Mouse (Mus musculus) embryonic facial prominence, embryonic 13.5 days (tissue): Measurements from ENCODE around the gene Ofd1. TPM values are rescaled to one million over a fixed set of nuclear protein-coding genes. Genes with fewer than 3 reads are reported as not detected.

Experiments
- ATAC-seq: fragments of 200-750 bp; cut with Nextera tagmentation; 2 replicates; pipeline ENCODE4 v1.8.0; 2017; ENCODE audit warnings: low read depth; ENCODE audit not compliant: insufficient number of reproducible peaks, insufficient read depth, low FRiP score, low TSS enrichment
- H3K27ac ChIP-seq: fragments of 300-500 bp; sonication (generic); 2 replicates; pipeline ENCODE4 v1.5.1; 2015; ENCODE audit warnings: moderate library complexity, mild to moderate bottlenecking, inconsistent platforms
- H3K27me3 ChIP-seq: fragments of 300-500 bp; sonication (generic); 2 replicates; pipeline ENCODE4 v1.6.1; 2015; ENCODE audit warnings: mild to moderate bottlenecking, inconsistent platforms
- H3K36me3 ChIP-seq: fragments of 300-500 bp; sonication (generic); 2 replicates; pipeline ENCODE4 v1.6.1; 2015; ENCODE audit warnings: mild to moderate bottlenecking, inconsistent platforms
- H3K4me1 ChIP-seq: fragments of 300-500 bp; sonication (generic); 2 replicates; pipeline ENCODE4 v1.6.1; 2015; ENCODE audit warnings: inconsistent platforms
- H3K4me2 ChIP-seq: fragments of 300-500 bp; sonication (generic); 2 replicates; pipeline ENCODE4 v1.6.1; 2015; ENCODE audit warnings: moderate library complexity, mild to moderate bottlenecking, inconsistent platforms
- H3K4me3 ChIP-seq: fragments of 300-500 bp; sonication (generic); 2 replicates; pipeline ENCODE4 v1.5.1; 2015; ENCODE audit warnings: mild to moderate bottlenecking, inconsistent platforms
- H3K9ac ChIP-seq: fragments of 300-500 bp; sonication (generic); 2 replicates; pipeline ENCODE4 v1.6.1; 2015; ENCODE audit warnings: mild to moderate bottlenecking, inconsistent platforms
- H3K9me3 ChIP-seq: fragments of 300-500 bp; sonication (generic); 2 replicates; pipeline ENCODE4 v1.6.1; 2016; ENCODE audit warnings: inconsistent platforms
- WGBS: fragments of 180-500 bp; shearing (Covaris S2); methylation state at CpG from one replicate; pipeline ENCODE4 v1.1.7; 2015; ENCODE audit warnings: mixed read lengths; 5-methylcytosine and 5-hydroxymethylcytosine counted together
- polyA plus RNA-seq: library from polyadenylated mRNA; unstranded; fragments of >200 nt; fragmentation: Nextera tagmentation; extraction: Ambion mirVana; gene quantifications from 2 replicates; pipeline ENCODE4 v1.2.1, GENCODE M21; 2015

Ofd1 gene
- polyA plus RNA-seq, 1 experiment from 2014 or later = 8.2 TPM

DNA sequence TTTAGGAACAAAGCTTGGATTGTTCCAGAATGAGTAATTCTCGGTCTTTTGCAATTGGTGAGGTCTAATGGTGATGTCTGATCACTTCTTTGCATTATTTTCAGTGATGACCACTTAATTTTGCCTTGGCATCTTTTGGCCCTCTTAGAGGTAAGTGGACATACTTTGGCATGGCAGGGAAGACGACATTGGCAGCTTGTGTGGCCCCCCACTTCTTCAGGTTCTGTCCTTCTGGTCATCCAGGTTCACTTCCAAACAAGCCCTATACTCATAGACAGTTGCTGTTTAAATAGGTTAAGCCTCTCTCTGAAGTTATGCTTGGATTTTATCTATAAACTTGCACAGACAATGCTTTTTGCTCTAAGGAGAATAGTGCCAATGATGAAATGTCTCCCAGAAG, 81.5 kb downstream of the Ofd1 start:
- Histone ChIP-seq H3K36me3 (no peaks in the 10 kb centered on the region), H3K4me1 (no peaks in the 10 kb centered on the region), H3K4me2 (no peak overlapping the region), H3K4me3 (no peak overlapping the region), H3K9me3 (no peaks in the 10 kb centered on the region), H3K9ac (no peak overlapping the region), H3K27me3 (peaks cover 34% of the 10 kb centered on the region), H3K27ac (no peak overlapping the region)
- 68% methylated on average over 2 of the region's 2 CpGs for WGBS
- no peak for ATAC-seq

DNA sequence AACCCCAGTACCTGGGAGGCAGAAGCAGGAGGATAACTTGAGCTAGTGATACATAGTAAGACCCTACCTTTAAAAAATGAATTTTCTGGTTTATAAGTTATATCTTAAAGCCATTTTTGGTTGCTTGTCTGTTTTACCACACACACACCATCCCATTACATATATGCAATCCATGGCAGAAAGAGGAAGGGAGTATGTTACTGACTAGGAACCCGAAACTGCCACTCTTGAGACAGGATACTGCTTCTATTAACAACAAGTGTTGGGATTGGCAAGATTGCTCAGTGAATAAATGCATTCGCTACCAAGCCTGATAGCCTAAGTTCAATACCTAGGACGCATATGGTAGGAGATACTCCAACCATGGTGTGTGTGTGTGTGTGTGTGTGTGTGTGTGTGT, 84.2 kb downstream of the Ofd1 start:
- no peak overlapping the region for H3K27ac ChIP-seq
- no peaks in the 10 kb centered on the region for H3K4me1 ChIP-seq
- H3K4me3 ChIP-seq = no peak overlapping the region
- WGBS = 84% methylated on average over 3 of the region's 3 CpGs
- H3K9ac ChIP-seq = no peak overlapping the region
- peaks cover 34% of the 10 kb centered on the region for H3K27me3 ChIP-seq
- no peak for ATAC-seq
- no peaks in the 10 kb centered on the region for H3K36me3 ChIP-seq
- no peak overlapping the region for H3K4me2 ChIP-seq
- no peaks in the 10 kb centered on the region for H3K9me3 ChIP-seq

DNA sequence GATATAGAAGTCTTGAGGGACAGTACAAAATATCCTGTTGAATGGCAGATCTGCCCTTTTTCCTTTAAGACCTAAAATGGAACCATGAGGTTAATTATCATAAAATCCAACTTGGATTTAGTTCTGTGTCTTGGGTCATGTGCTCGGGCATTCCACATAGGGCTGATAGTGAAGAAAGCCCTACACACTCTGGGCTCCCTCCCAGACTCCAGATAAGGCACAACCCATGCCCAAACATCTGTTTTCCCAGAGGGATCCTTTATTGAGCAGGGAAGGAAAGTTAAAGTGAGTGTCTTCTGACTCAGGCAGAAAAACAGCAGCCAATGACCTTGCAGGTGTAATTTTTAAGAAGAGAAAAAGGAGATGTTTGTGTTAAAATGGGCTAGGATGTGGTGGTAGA, 85.6 kb downstream of the Ofd1 start:
- Histone ChIP-seq H3K9me3 (no peaks in the 10 kb centered on the region), H3K27me3 (peaks cover 33% of the 10 kb centered on the region), H3K36me3 (no peaks in the 10 kb centered on the region), H3K4me1 (no peaks in the 10 kb centered on the region), H3K27ac (no peak overlapping the region), H3K9ac (no peak overlapping the region), H3K4me3 (no peak overlapping the region), H3K4me2 (no peak overlapping the region)
- WGBS = 73% methylated on average over 1 of the region's 1 CpGs
- no peak for ATAC-seq

DNA sequence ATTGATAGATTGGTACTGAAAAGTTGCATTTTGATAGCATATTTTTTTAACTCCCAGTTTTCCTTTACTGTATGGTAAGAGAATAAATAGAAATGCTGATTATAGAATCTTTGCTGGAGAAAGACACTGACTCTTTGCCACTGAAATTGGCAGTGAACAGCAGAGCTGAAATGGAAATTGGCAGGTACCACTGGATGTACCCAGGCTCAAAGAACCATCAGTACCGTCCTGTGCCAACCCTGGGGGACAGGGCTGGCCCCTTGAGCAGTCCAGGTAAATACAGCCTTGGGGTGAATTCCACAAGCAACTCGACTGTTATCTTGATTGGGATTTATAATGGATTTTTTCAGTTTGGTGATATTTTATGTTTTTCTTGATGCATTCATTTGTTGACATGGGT, 87.1 kb downstream of the Ofd1 start:
- H3K4me3 ChIP-seq = no peak overlapping the region

DNA sequence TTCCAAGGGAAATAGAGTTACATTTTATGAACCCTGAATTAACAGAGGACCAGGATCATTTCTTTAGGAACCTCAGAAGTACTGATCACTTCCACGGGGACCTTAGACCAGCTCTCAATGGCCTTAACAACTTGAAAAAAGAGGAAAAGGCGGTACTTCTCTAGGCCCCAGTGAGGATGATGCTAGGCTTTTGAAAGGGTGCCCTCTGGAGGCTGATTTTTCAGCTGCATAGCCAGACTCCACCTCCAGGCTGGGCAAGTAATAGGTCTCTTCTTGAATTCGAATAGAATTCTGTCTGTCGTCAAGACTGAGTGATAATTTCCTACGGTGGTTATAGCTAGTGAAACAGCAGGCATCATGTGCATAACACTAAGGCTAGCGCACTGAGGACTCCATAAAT, 88.7 kb downstream of the Ofd1 start:
- no peak for ATAC-seq
- H3K36me3 ChIP-seq = no peaks in the 10 kb centered on the region
- no peaks in the 10 kb centered on the region for H3K4me1 ChIP-seq
- no peaks in the 10 kb centered on the region for H3K9me3 ChIP-seq
- H3K27ac ChIP-seq = no peak overlapping the region
- peaks cover 39% of the 10 kb centered on the region for H3K27me3 ChIP-seq
- WGBS = 25% methylated on average over 6 of the region's 6 CpGs
- H3K4me3 ChIP-seq = no peak overlapping the region
- no peak overlapping the region for H3K4me2 ChIP-seq
- no peak overlapping the region for H3K9ac ChIP-seq

More for the DNA sequence above, 87.1 kb downstream of the Ofd1 start:
- H3K4me1 ChIP-seq = no peaks in the 10 kb centered on the region
- no peak overlapping the region for H3K9ac ChIP-seq
- H3K9me3 ChIP-seq = no peaks in the 10 kb centered on the region
- H3K36me3 ChIP-seq = no peaks in the 10 kb centered on the region
- no peak overlapping the region for H3K4me2 ChIP-seq
- 58% methylated on average over 2 of the region's 2 CpGs for WGBS
- H3K27ac ChIP-seq = no peak overlapping the region
- no peak for ATAC-seq
- peaks cover 34% of the 10 kb centered on the region for H3K27me3 ChIP-seq

DNA sequence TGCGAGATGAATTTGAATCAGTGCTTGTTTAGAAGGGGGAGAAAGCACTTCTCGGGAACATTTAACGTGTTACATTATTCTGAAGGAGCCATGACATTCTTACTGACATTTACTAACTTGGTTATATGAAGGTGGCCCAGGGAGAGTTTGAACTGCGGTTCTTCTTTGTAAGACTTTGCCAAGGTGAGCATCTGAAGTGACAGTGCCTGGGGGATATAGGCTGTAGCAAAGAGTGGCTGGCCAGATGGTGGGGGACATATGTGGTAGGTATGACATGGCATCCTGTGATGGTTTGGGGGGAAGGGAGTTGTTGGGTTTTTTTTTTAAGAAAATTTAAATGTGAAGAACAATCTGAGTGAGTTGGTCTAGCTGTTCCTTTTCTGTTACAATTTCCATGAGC, 91.9 kb downstream of the Ofd1 start:
- WGBS = 60% methylated on average over 4 of the region's 4 CpGs
- no peaks in the 10 kb centered on the region for H3K9me3 ChIP-seq
- ATAC-seq = no peak
- no peak overlapping the region for H3K9ac ChIP-seq
- H3K27me3 ChIP-seq = peaks cover 23% of the 10 kb centered on the region; the same call in 1 of the 2 replicates
- H3K4me1 ChIP-seq = no peaks in the 10 kb centered on the region
- H3K36me3 ChIP-seq = no peaks in the 10 kb centered on the region
- H3K4me2 ChIP-seq = no peak overlapping the region; the same call in 1 of the 2 replicates
- H3K27ac ChIP-seq = no peak overlapping the region
- no peak overlapping the region for H3K4me3 ChIP-seq

DNA sequence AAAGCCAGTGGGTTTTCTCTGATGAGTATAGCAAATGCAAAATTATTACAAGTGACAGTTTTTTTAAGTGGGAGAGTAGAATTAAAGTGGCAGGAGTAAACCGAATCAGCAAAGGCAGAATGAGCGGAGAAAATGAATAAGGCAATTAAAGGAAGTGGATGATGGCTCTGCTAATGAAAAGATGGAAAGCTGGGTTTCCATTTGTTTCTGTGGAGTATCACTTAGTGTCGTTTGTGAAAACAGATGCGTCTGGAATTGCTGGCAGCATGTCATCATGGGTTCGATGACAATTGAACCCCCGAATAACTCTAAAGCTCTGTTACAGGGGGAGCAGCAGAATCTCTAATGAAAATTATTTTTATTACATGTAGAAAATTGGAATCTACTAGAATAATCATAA, 92.4 kb downstream of the Ofd1 start:
- Histone ChIP-seq H3K9ac (no peak overlapping the region), H3K36me3 (no peaks in the 10 kb centered on the region), H3K27ac (no peak overlapping the region), H3K4me2 (no peak overlapping the region; the same call in 1 of the 2 replicates), H3K4me3 (no peak overlapping the region), H3K4me1 (no peaks in the 10 kb centered on the region), H3K27me3 (peaks cover 26% of the 10 kb centered on the region; the same call in 1 of the 2 replicates), H3K9me3 (no peaks in the 10 kb centered on the region)
- ATAC-seq = no peak
- WGBS = 62% methylated on average over 6 of the region's 6 CpGs

DNA sequence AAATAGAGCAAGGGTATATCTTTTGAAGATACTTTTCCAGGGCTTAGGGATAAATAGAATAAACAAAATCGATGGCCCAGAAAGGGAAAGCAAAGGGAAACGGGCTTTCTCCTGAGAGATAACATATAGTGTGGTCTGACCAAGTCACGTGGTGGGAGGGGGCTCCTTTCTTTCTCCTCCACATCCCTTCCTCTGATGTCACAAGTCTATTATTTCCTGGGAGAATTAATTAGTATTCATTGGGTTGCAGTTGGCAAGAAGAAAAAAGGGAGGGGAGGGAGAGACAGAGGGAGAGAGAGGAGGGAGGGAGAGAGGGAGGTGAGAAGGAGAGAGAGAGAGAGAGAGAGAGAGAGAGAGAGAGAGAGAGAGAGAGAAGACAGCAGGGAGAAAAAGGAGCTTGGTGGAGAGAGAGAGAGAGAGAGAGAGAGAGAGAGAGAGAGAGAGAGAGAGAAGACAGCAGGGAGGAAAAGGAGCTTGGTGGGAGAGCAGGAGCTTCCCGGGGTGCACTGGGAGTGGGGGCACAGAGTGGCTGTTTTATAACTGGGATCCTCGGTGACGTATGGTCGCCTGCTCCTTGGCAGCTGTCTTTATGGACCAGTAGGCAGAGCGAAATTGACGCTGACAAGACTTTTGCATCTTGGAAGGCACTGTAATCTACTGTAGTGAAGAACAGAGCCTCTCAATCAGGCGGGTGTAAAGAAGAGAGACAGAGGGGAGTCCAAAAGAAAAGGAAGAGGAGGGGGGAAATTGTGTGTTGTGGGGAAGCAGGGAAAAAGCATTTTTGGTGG, 96.1 kb downstream of the Ofd1 start:
- Histone ChIP-seq H3K4me2 (peak overlapping the region; percentile 41), H3K9ac (no peak overlapping the region)
- no peak for ATAC-seq

DNA sequence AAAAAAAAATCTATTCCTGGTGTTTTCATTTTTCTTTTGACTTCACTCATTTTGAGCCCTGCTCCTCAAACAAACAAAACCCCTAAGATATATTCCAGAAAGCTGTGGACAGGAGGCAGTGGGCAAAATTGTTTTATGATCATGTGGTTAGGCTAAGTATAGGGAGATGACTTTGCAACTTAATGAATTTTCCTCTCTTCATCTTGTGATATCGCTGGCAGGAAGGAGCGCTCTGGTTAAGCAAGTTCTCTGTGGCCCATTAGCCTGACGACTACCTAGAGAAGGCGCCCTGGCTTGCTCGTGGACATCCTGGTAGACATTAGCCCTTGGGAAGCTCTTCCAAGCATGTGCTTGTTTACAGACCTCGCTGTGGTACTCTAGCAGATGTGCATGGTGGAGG, 98.7 kb downstream of the Ofd1 start:
- 79% methylated on average over 6 of the region's 6 CpGs for WGBS
- no peaks in the 10 kb centered on the region for H3K9me3 ChIP-seq
- no peaks in the 10 kb centered on the region for H3K36me3 ChIP-seq
- no peak overlapping the region for H3K27ac ChIP-seq
- H3K4me2 ChIP-seq = no peak overlapping the region
- no peak overlapping the region for H3K4me3 ChIP-seq
- ATAC-seq = no peak
- H3K9ac ChIP-seq = no peak overlapping the region
- no peaks in the 10 kb centered on the region for H3K4me1 ChIP-seq
- H3K27me3 ChIP-seq = peaks cover 31% of the 10 kb centered on the region

More for the DNA sequence above, 96.1 kb downstream of the Ofd1 start:
- H3K27me3 ChIP-seq = peaks cover 27% of the 10 kb centered on the region; the same call in 1 of the 2 replicates
- 36% methylated on average over 10 of the region's 10 CpGs for WGBS
- H3K27ac ChIP-seq = no peak overlapping the region
- peak overlapping the region; percentile 27; the same call in 1 of the 2 replicates for H3K4me3 ChIP-seq
- H3K36me3 ChIP-seq = no peaks in the 10 kb centered on the region
- H3K4me1 ChIP-seq = no peaks in the 10 kb centered on the region
- H3K9me3 ChIP-seq = no peaks in the 10 kb centered on the region

Other genes with a start within 250 kb of the Ofd1 start
- gene Gpm6b, start 201.8 kb downstream of the Ofd1 start, polyA plus RNA-seq = 19.8 and 22.6 TPM in 2 replicates
- 20.3 and 25.9 TPM in 2 replicates for gene Trappc2, start 130 bp downstream of the Ofd1 start, polyA plus RNA-seq
- gene Rab9, start 39.2 kb upstream of the Ofd1 start, polyA plus RNA-seq = 60.7 and 64.4 TPM in 2 replicates
- 9.4 and 9.6 TPM in 2 replicates for gene Tceanc, start 77.9 kb upstream of the Ofd1 start, polyA plus RNA-seq
- gene Egfl6, start 145.0 kb upstream of the Ofd1 start, polyA plus RNA-seq = 130 and 154 TPM in 2 replicates